In genomic region chr7:57706976-57707740, GRCm38 (mm10) we compare ENCODE assay signal across 17 mouse cellular contexts.
DNase-seq lines count a peak whose midpoint lies in the region; ATAC-seq lines count a peak whose summit lies in the region.
"Had no signal": no experiment of that assay in that cellular context is flagged by ENCODE, and none has a peak within 500 bp of the region (broad histone marks: within the 10 kb centered on the region; RNA-seq: fewer than 3 reads in every experiment).

No protein-coding gene starts in this region.

- no peak overlapping the region for H3K9ac ChIP-seq in embryonic facial prominence, embryonic 14.5 days (ENCODE audit: low read depth, low read length)

- H3K9me3 ChIP-seq in embryonic facial prominence, embryonic 14.5 days (ENCODE audit: control insufficient read depth, low read length): no peaks in the 10 kb centered on the region
- H3K9me3 ChIP-seq in embryonic facial prominence, embryonic 10.5 days: no peaks in the 10 kb centered on the region

- H3K4me2 ChIP-seq in embryonic facial prominence, embryonic 14.5 days (ENCODE audit: low read depth, low read length): no peak overlapping the region
- H3K4me2 ChIP-seq: liver, embryonic 11.5 days had no signal

- H3K36me3 ChIP-seq in embryonic facial prominence, embryonic 14.5 days (ENCODE audit: control insufficient read depth, insufficient read depth, low read length): no peaks in the 10 kb centered on the region
- no peaks in the 10 kb centered on the region for H3K36me3 ChIP-seq in embryonic facial prominence, embryonic 10.5 days (replicated peaks)

- intact Hi-C loops in gastrocnemius, postnatal 36 days (cut with DNase I): no loop called here

- H3K27ac ChIP-seq in embryonic facial prominence, embryonic 14.5 days (replicated peaks; ENCODE audit: low read depth, low read length): no peak overlapping the region
- no peak overlapping the region for H3K27ac ChIP-seq in embryonic facial prominence, embryonic 10.5 days (replicated peaks)
- H3K27ac ChIP-seq: gastrocnemius, adult 2 months; macrophage had no signal

- H3K4me3 ChIP-seq in embryonic facial prominence, embryonic 14.5 days (ENCODE audit: low read depth, low read length): no peak overlapping the region
- H3K4me3 ChIP-seq in embryonic facial prominence, embryonic 10.5 days: no peak overlapping the region
- H3K4me3 ChIP-seq: gastrocnemius, adult 2 months had no signal

- H3K4me1 ChIP-seq in embryonic facial prominence, embryonic 14.5 days (ENCODE audit: control insufficient read depth, insufficient read depth, low read length): peaks cover 4% of the 10 kb centered on the region
- no peaks in the 10 kb centered on the region for H3K4me1 ChIP-seq in embryonic facial prominence, embryonic 10.5 days

- DNase-seq in embryonic facial prominence, embryonic 14.5 days (ENCODE audit: low spot score): peak; percentile 59
- no peak for DNase-seq in embryonic facial prominence, embryonic 10.5 days (ENCODE audit: low spot score)
- DNase-seq in kidney, postnatal 14 days: peak; percentile 4
- no peak for DNase-seq in kidney, adult 18-20 months
- DNase-seq in right cerebral cortex, postnatal 10 days (ENCODE audit: low spot score in 2 of 2): peak; percentile 35 to 47
- DNase-seq in right cerebral cortex, postnatal 36 days (ENCODE audit: low spot score in 2 of 2): no peak
- DNase-seq in layer of hippocampus, postnatal 10 days (ENCODE audit: low spot score in 2 of 2): no peak
- no peak for DNase-seq in gastrocnemius, postnatal 36 days
- DNase-seq: cerebellum, postnatal 25 days; gastrocnemius, adult 2 months; heart, postnatal 36 days; kidney, adult 9 months; layer of hippocampus, adult 9-11 months; thymus, adult 18-20 months had no signal

- WGBS in embryonic facial prominence, embryonic 14.5 days: 71% methylated on average over 7 of the region's 7 CpGs
- WGBS in embryonic facial prominence, embryonic 10.5 days: 89% methylated on average over 7 of the region's 7 CpGs

- no peaks in the 10 kb centered on the region for H3K27me3 ChIP-seq in embryonic facial prominence, embryonic 14.5 days (replicated peaks; ENCODE audit: control insufficient read depth, insufficient read depth, low read length)
- no peaks in the 10 kb centered on the region for H3K27me3 ChIP-seq in embryonic facial prominence, embryonic 10.5 days (replicated peaks; ENCODE audit: low read depth, poor library complexity, severe bottlenecking)
- H3K27me3 ChIP-seq: Patski had no signal

- no peak for ATAC-seq in embryonic facial prominence, embryonic 14.5 days (ENCODE audit: low read depth)
- ATAC-seq: Patski had no signal

Comparison
In these comparisons a context has a peak if more than half of its experiments do, and no peak if none do; other contexts are left out.
1. DNase-seq: peak in embryonic facial prominence, embryonic 14.5 days (single experiment), kidney, postnatal 14 days (single experiment) and right cerebral cortex, postnatal 10 days (2 of 2); none in embryonic facial prominence, embryonic 10.5 days (single experiment), kidney, adult 18-20 months (single experiment), right cerebral cortex, postnatal 36 days (0 of 2), layer of hippocampus, postnatal 10 days (0 of 2) and gastrocnemius, postnatal 36 days (0 of 2).